Mouse (Mus musculus): ENCODE results near the gene BC055324.
"Not testable (repeated sequence)": the region's sequence is repeated elsewhere in the genome, so short reads cannot be mapped to it uniquely, and the experiment has no call there.

- TF ChIP-seq CTCF (IDR thresholded peaks at IDR 0.05; ENCODE audit: low read depth, low read length); POLR2A (IDR thresholded peaks at IDR 0.05; ENCODE audit: borderline replicate concordance, low read depth, low read length): not testable (repeated sequence)
Measured at GRCm38 (mm10) chr1:164022106-164022505, 27.5 kb upstream of the BC055324 start.

All from bone marrow macrophage, adult 2 months (primary cell).